Mouse (Mus musculus): ENCODE results near the gene Cldn7. TPM values are rescaled to one million over a fixed set of nuclear protein-coding genes. Genes with fewer than 3 reads are reported as not detected.
A peak's percentile ranks its signal among the peaks of the same experiment; 100 is the strongest.
"Not testable (repeated sequence)": the region's sequence is repeated elsewhere in the genome, so short reads cannot be mapped to it uniquely, and the experiment has no call there.

Cldn7 gene
- polyA plus RNA-seq, 1 experiment = 106 TPM

DNA sequence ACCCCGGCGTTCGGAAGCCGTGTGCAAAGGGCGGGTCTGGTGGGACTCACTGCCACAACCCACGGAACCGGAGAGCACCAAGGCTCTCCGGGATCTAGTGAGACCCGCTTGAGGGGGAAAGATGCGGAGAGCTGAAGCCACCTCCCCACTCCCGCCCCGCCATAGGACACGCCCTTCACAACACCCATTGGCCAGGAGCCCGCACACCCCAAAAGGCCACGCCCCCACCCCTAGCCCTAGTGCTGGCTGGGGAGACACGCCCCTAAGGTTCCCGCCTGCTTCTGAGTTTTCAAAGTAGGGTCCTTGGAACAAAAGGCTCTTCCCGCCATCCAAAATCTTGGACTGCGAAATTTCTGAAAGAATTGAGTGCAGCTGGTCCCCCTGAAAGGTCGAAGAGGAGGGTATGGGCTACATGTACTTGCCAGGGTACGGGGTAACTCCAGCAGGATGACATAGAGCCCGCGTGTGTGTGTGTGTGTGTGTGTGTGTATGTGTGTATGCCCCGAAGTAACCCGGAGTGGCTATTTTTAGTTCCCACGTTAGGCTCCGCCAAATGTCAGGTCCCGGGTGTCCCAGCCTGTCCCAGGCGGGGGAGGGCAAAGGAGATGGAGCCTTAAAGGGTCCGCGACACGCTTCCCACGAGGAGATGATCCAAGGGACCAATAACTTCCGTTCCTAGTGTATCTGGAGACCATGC is 16.4 kb upstream of the Cldn7 start, which contains the start of gene Slc2a4:
Gene Slc2a4 (minus strand): TSS at position 123 of the 697 bp plus-strand sequence.
- no peaks in the 10 kb centered on the region for H3K27me3 ChIP-seq (ENCODE audit: control insufficient read depth, insufficient read depth, low read length, poor library complexity, severe bottlenecking)
- H3K9me3 ChIP-seq (replicated peaks; ENCODE audit: control insufficient read depth, insufficient read depth, low read length, poor library complexity, severe bottlenecking) = no peaks in the 10 kb centered on the region
- no peaks in the 10 kb centered on the region for H3K4me1 ChIP-seq (ENCODE audit: control insufficient read depth, insufficient read depth, low read length)
- H3K4me3 ChIP-seq (ENCODE audit: low read depth, low read length) = peak within 1 kb of the TSS; percentile 64
- H3K27ac ChIP-seq (ENCODE audit: insufficient read depth, low read length) = no peak within 1 kb of the TSS
- no peaks in the 10 kb centered on the region for H3K36me3 ChIP-seq (ENCODE audit: control insufficient read depth, insufficient read depth, low read length, poor library complexity, severe bottlenecking)
- peak within 1 kb of the TSS; percentile 48 for H3K9ac ChIP-seq (ENCODE audit: low read depth, poor library complexity, severe bottlenecking)
- no peak for TF ChIP-seq CTCF (IDR thresholded peaks at IDR 0.05; ENCODE audit: low read depth, low read length)
- no peak for TF ChIP-seq EP300 (IDR thresholded peaks at IDR 0.05; ENCODE audit: insufficient read depth, low read depth, low read length)
- no peak for TF ChIP-seq POLR2A (IDR thresholded peaks at IDR 0.05; ENCODE audit: insufficient read depth, low read length)

DNA sequence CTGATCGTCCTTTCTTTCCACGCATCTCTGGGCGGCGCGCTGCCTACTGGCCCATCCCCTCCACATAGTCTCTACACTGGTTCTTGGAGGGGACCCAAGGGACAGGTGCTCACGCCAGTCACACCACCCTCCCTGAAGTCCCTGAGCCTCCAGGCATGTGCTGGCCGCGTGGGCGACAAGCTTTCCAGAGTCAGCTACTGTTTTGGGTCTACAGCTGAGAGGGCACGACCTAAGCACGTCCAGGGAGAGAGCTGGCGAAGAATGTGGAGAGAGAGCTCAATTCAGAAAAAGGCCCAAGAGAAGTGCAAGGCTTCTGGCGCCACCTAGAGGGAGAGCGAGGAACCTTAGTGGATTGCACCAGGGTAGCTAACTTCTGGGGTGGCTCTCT is 15.8 kb upstream of the Cldn7 start:
- peak overlapping the region; percentile 5; the same call in 1 of the 2 replicates for H3K9ac ChIP-seq (ENCODE audit: low read depth, poor library complexity, severe bottlenecking)
- H3K4me3 ChIP-seq (ENCODE audit: low read depth, low read length) = peak overlapping the region; percentile 64
- no peaks in the 10 kb centered on the region for H3K27me3 ChIP-seq (ENCODE audit: control insufficient read depth, insufficient read depth, low read length, poor library complexity, severe bottlenecking)
- H3K27ac ChIP-seq (ENCODE audit: insufficient read depth, low read length) = no peak overlapping the region
- no peaks in the 10 kb centered on the region for H3K4me1 ChIP-seq (ENCODE audit: control insufficient read depth, insufficient read depth, low read length)
- TF ChIP-seq EP300 (IDR thresholded peaks at IDR 0.05; ENCODE audit: insufficient read depth, low read depth, low read length) (no peak), POLR2A (IDR thresholded peaks at IDR 0.05; ENCODE audit: insufficient read depth, low read length) (no peak), CTCF (IDR thresholded peaks at IDR 0.05; ENCODE audit: low read depth, low read length) (peak; percentile 91)
- no peaks in the 10 kb centered on the region for H3K36me3 ChIP-seq (ENCODE audit: control insufficient read depth, insufficient read depth, low read length, poor library complexity, severe bottlenecking)
- no peaks in the 10 kb centered on the region for H3K9me3 ChIP-seq (replicated peaks; ENCODE audit: control insufficient read depth, insufficient read depth, low read length, poor library complexity, severe bottlenecking)

DNA sequence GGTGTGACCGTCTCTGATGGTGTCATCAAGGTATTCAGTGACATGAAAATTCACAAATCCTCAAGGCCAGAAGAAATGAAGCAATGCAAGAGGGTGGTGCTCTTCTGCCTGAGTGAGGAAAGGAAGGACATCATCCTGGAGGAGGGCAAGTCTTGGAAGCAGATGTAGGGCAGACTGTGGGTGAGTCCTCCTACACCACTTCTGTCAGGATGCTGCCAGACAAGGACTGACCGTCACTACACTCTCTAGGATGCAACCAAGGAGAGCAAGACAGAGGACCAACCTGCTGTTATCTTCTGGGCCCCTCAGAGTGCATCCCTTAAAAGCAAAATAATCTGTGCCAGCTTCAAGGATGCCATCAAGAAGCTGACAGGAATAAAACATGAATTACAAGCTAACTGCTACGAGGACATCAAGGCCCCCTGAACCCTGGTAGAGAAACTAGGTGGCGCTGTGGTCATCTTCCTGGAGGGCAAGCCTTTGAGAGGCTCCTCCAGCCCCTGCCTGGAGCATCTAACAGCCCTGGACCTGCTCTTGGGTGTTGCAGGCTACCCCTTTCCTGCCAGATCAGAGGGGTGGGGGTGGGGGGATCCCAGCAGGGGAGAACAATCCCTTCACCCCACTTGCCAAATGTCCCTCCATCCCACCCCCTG is 13.6 kb upstream of the Cldn7 start:
- Histone ChIP-seq H3K9ac (ENCODE audit: low read depth, poor library complexity, severe bottlenecking) (no peak overlapping the region), H3K27ac (ENCODE audit: insufficient read depth, low read length) (no peak overlapping the region), H3K27me3 (ENCODE audit: control insufficient read depth, insufficient read depth, low read length, poor library complexity, severe bottlenecking) (no peaks in the 10 kb centered on the region), H3K9me3 (replicated peaks; ENCODE audit: control insufficient read depth, insufficient read depth, low read length, poor library complexity, severe bottlenecking) (no peaks in the 10 kb centered on the region), H3K4me1 (ENCODE audit: control insufficient read depth, insufficient read depth, low read length) (no peaks in the 10 kb centered on the region), H3K36me3 (ENCODE audit: control insufficient read depth, insufficient read depth, low read length, poor library complexity, severe bottlenecking) (no peaks in the 10 kb centered on the region), H3K4me3 (ENCODE audit: low read depth, low read length) (no peak overlapping the region)
- TF ChIP-seq EP300 (IDR thresholded peaks at IDR 0.05; ENCODE audit: insufficient read depth, low read depth, low read length) (no peak), CTCF (IDR thresholded peaks at IDR 0.05; ENCODE audit: low read depth, low read length) (peak; percentile 63)

DNA sequence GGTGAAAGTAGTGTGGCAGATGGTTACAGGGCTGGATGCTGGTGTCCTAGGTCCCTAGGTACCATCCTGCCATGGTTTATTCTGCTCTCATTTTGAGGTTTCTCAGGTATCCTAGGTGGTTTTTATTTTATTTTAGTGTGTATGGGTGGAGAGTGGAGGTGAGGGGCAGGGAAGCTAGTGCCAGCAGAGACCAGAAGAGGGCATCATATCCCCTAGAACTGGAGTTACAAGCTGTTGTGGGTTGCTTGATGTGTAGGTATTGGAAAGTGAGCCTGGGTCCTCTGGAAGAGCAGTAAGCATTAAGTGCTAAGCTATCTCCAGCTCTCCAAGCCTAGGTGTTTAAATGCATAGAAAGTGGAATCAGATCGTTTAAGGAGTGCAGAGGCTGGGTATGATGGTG is 12.3 kb upstream of the Cldn7 start:
- H3K27me3 ChIP-seq (ENCODE audit: control insufficient read depth, insufficient read depth, low read length, poor library complexity, severe bottlenecking) = no peaks in the 10 kb centered on the region
- H3K27ac ChIP-seq (ENCODE audit: insufficient read depth, low read length) = no peak overlapping the region
- H3K9ac ChIP-seq (ENCODE audit: low read depth, poor library complexity, severe bottlenecking) = no peak overlapping the region
- no peak overlapping the region for H3K4me3 ChIP-seq (ENCODE audit: low read depth, low read length)
- TF ChIP-seq CTCF (IDR thresholded peaks at IDR 0.05; ENCODE audit: low read depth, low read length) (peak; percentile 42), POLR2A (IDR thresholded peaks at IDR 0.05; ENCODE audit: insufficient read depth, low read length) (no peak), EP300 (IDR thresholded peaks at IDR 0.05; ENCODE audit: insufficient read depth, low read depth, low read length) (no peak)
- H3K36me3 ChIP-seq (ENCODE audit: control insufficient read depth, insufficient read depth, low read length, poor library complexity, severe bottlenecking) = no peaks in the 10 kb centered on the region
- H3K9me3 ChIP-seq (replicated peaks; ENCODE audit: control insufficient read depth, insufficient read depth, low read length, poor library complexity, severe bottlenecking) = no peaks in the 10 kb centered on the region
- no peaks in the 10 kb centered on the region for H3K4me1 ChIP-seq (ENCODE audit: control insufficient read depth, insufficient read depth, low read length)

DNA sequence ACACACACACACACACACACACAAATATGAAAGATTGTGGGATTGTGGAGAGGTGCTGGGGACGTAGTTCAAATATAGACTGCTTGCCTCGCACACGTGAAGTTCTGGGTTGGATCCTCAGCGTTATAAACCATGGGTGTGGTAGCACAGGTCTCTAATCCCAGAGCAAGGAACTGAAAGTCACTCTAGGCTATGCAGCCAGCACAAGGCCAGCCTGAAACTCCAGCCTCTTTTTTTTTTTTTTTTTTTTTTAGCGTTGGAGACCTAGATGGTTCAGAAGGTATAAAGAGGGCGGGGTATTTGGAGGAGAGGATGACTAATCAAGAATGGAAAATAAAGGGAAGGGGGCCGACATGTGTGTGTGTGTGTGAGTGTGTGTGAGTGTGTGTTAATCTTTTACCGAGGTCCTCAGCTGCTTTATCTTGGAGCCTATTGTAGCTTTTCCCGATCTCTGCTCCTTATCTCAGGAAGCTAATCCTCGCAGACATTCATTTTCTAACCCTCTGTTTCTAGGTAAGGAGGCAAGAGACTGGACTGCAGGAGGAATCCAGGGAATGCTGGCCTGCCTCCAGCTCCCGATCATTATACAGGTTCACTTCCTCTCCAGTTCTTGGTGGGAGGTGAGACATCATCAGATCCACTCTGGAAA is 11.2 kb upstream of the Cldn7 start:
- Histone ChIP-seq H3K27me3 (ENCODE audit: control insufficient read depth, insufficient read depth, low read length, poor library complexity, severe bottlenecking) (no peaks in the 10 kb centered on the region), H3K36me3 (ENCODE audit: control insufficient read depth, insufficient read depth, low read length, poor library complexity, severe bottlenecking) (no peaks in the 10 kb centered on the region), H3K4me3 (ENCODE audit: low read depth, low read length) (no peak overlapping the region), H3K27ac (ENCODE audit: insufficient read depth, low read length) (no peak overlapping the region), H3K9ac (ENCODE audit: low read depth, poor library complexity, severe bottlenecking) (no peak overlapping the region), H3K9me3 (replicated peaks; ENCODE audit: control insufficient read depth, insufficient read depth, low read length, poor library complexity, severe bottlenecking) (no peaks in the 10 kb centered on the region), H3K4me1 (ENCODE audit: control insufficient read depth, insufficient read depth, low read length) (no peaks in the 10 kb centered on the region)
- TF ChIP-seq POLR2A (IDR thresholded peaks at IDR 0.05; ENCODE audit: insufficient read depth, low read length) = no peak
- no peak for TF ChIP-seq CTCF (IDR thresholded peaks at IDR 0.05; ENCODE audit: low read depth, low read length)
- TF ChIP-seq EP300 (IDR thresholded peaks at IDR 0.05; ENCODE audit: insufficient read depth, low read depth, low read length) = no peak

DNA sequence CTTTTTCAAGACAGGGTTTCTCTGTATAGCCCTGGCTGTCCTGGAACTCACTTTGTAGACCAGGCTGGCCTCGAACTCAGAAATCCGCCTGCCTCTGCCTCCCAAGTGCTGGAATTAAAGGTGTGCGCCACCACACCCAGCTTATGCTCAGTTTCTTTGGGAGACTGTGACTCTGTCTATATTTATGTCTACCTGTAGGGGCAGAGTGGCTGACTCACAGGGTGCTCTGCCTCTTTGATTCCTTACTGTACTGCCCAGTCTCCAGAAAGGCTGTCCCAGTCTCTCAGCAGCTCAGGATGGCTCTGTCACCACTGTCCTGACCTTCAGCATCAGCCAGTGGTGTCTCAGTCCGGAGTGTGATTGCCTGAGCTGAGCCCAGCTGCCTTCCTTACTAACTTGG is 9.0 kb upstream of the Cldn7 start:
- H3K9me3 ChIP-seq (replicated peaks; ENCODE audit: control insufficient read depth, insufficient read depth, low read length, poor library complexity, severe bottlenecking); H3K4me3 ChIP-seq (ENCODE audit: low read depth, low read length); H3K9ac ChIP-seq (ENCODE audit: low read depth, poor library complexity, severe bottlenecking); H3K4me1 ChIP-seq (ENCODE audit: control insufficient read depth, insufficient read depth, low read length); H3K27ac ChIP-seq (ENCODE audit: insufficient read depth, low read length); H3K36me3 ChIP-seq (ENCODE audit: control insufficient read depth, insufficient read depth, low read length, poor library complexity, severe bottlenecking); H3K27me3 ChIP-seq (ENCODE audit: control insufficient read depth, insufficient read depth, low read length, poor library complexity, severe bottlenecking): not testable (repeated sequence)

All from ES-Bruce4 (cell line).